ENCODE assay signal across 15 mouse cellular contexts in genomic region chr1:172486651-172487050, GRCm38 (mm10). TPM values are rescaled to one million over a fixed set of nuclear protein-coding genes. Genes with fewer than 3 reads are reported as not detected.
DNase-seq lines count a peak whose midpoint lies in the region; ATAC-seq lines count a peak whose summit lies in the region.
"Had no signal": no experiment of that assay in that cellular context is flagged by ENCODE, and none has a peak within 500 bp of the region (broad histone marks: within the 10 kb centered on the region; RNA-seq: fewer than 3 reads in every experiment).

No protein-coding gene starts in this region.

- no peak for DNase-seq in hindbrain, embryonic 10.5 days (ENCODE audit: low spot score)
- no peak for DNase-seq in limb, embryonic 11.5 days (ENCODE audit: low spot score)
- no peak for DNase-seq in T-cell, adult 2 months (ENCODE audit: low spot score)
- no peak for DNase-seq in thymus, postnatal 36 days
- no peak for DNase-seq in heart, adult 11 months
- DNase-seq: adrenal gland, adult 2 months; cerebellum, postnatal 25 days; gastrocnemius, postnatal 25 days; kidney, adult 18-20 months; liver, embryonic 13.5 days; lung, postnatal 14 days; right cerebral cortex, postnatal 14 days had no signal

- H3K27me3 ChIP-seq in embryonic facial prominence, embryonic 15.5 days: no peaks in the 10 kb centered on the region
- H3K27me3 ChIP-seq in hindbrain, embryonic 10.5 days (ENCODE audit: insufficient read depth, poor library complexity, severe bottlenecking): no peaks in the 10 kb centered on the region
- no peaks in the 10 kb centered on the region for H3K27me3 ChIP-seq in limb, embryonic 11.5 days (ENCODE audit: control insufficient read depth, insufficient read depth, low read length)
- H3K27me3 ChIP-seq in neural tube, embryonic 12.5 days (replicated peaks): no peaks in the 10 kb centered on the region

- 65% methylated on average over 5 of the region's 5 CpGs for WGBS in embryonic facial prominence, embryonic 15.5 days
- 57% methylated on average over 5 of the region's 5 CpGs for WGBS in hindbrain, embryonic 10.5 days
- WGBS in limb, embryonic 11.5 days: 82% methylated on average over 5 of the region's 5 CpGs
- WGBS in neural tube, embryonic 12.5 days: 24% methylated on average over 5 of the region's 5 CpGs

- H3K9ac ChIP-seq in embryonic facial prominence, embryonic 15.5 days: no peak overlapping the region
- H3K9ac ChIP-seq in limb, embryonic 11.5 days (ENCODE audit: low read length): no peak overlapping the region
- peak overlapping the region; percentile 75; the same call in 1 of the 2 replicates for H3K9ac ChIP-seq in neural tube, embryonic 12.5 days
- H3K9ac ChIP-seq: liver, embryonic 13.5 days had no signal

- H3K4me1 ChIP-seq in embryonic facial prominence, embryonic 15.5 days: peaks cover 65% of the 10 kb centered on the region
- peaks cover 72% of the 10 kb centered on the region for H3K4me1 ChIP-seq in hindbrain, embryonic 10.5 days (replicated peaks)
- H3K4me1 ChIP-seq in limb, embryonic 11.5 days (ENCODE audit: control insufficient read depth, insufficient read depth, low read length): peaks cover 42% of the 10 kb centered on the region
- peaks cover 62% of the 10 kb centered on the region for H3K4me1 ChIP-seq in neural tube, embryonic 12.5 days

- peak overlapping the region; percentile 74; the same call in 1 of the 2 replicates for H3K4me2 ChIP-seq in embryonic facial prominence, embryonic 15.5 days (replicated peaks)
- no peak overlapping the region for H3K4me2 ChIP-seq in limb, embryonic 11.5 days (ENCODE audit: low read depth, severe bottlenecking)
- peak overlapping the region; percentile 91 for H3K4me2 ChIP-seq in neural tube, embryonic 12.5 days (replicated peaks)
- H3K4me2 ChIP-seq: liver, embryonic 13.5 days had no signal

- H3K9me3 ChIP-seq in embryonic facial prominence, embryonic 15.5 days (replicated peaks): no peaks in the 10 kb centered on the region
- H3K9me3 ChIP-seq in hindbrain, embryonic 10.5 days: no peaks in the 10 kb centered on the region
- H3K9me3 ChIP-seq in limb, embryonic 11.5 days (ENCODE audit: control insufficient read depth, low read length): no peaks in the 10 kb centered on the region
- H3K9me3 ChIP-seq in neural tube, embryonic 12.5 days: no peaks in the 10 kb centered on the region
- H3K9me3 ChIP-seq: liver, embryonic 13.5 days had no signal

- H3K36me3 ChIP-seq in embryonic facial prominence, embryonic 15.5 days: 0 out of 2 replicates have a peak, but pooled peaks cover 4% of the 10 kb centered on the region
- H3K36me3 ChIP-seq in hindbrain, embryonic 10.5 days: peaks cover 59% of the 10 kb centered on the region
- H3K36me3 ChIP-seq in limb, embryonic 11.5 days (ENCODE audit: control insufficient read depth, insufficient read depth, low read length): peaks cover 5% of the 10 kb centered on the region; the same call in 1 of the 2 replicates
- H3K36me3 ChIP-seq in neural tube, embryonic 12.5 days: peaks cover 25% of the 10 kb centered on the region
- H3K36me3 ChIP-seq: liver, embryonic 13.5 days had no signal

- no peak overlapping the region for H3K4me3 ChIP-seq in embryonic facial prominence, embryonic 15.5 days (replicated peaks)
- peak overlapping the region; percentile 81 for H3K4me3 ChIP-seq in hindbrain, embryonic 10.5 days
- peak overlapping the region; percentile 9; the same call in 1 of the 2 replicates for H3K4me3 ChIP-seq in limb, embryonic 11.5 days (ENCODE audit: low read depth, low read length)
- H3K4me3 ChIP-seq in neural tube, embryonic 12.5 days: no peak overlapping the region
- H3K4me3 ChIP-seq: liver, embryonic 13.5 days; myocyte had no signal

- ATAC-seq in embryonic facial prominence, embryonic 15.5 days (ENCODE audit: insufficient number of reproducible peaks, low FRiP score, low TSS enrichment, low read depth): no peak
- no peak for ATAC-seq in limb, embryonic 11.5 days (ENCODE audit: insufficient number of reproducible peaks, low FRiP score, low TSS enrichment, low read depth)
- ATAC-seq in neural tube, embryonic 12.5 days (ENCODE audit: low FRiP score, low read depth): no peak

- 0 out of 2 replicates have a peak overlapping the region, but pooled peaks have one; percentile 28 for H3K27ac ChIP-seq in embryonic facial prominence, embryonic 15.5 days (replicated peaks)
- peak overlapping the region; percentile 86 for H3K27ac ChIP-seq in hindbrain, embryonic 10.5 days
- no peak overlapping the region for H3K27ac ChIP-seq in limb, embryonic 11.5 days (replicated peaks; ENCODE audit: low read depth, low read length)
- no peak overlapping the region for H3K27ac ChIP-seq in neural tube, embryonic 12.5 days
- H3K27ac ChIP-seq: liver, embryonic 13.5 days had no signal

RNA-seq across cellular contexts. Expression of gene Igsf9, which starts 5.1 kb away (rescaled TPM):
- 58.4 and 61.0 TPM in 2 replicates for polyA plus RNA-seq in embryonic facial prominence, embryonic 15.5 days (2015; fragmentation: Nextera tagmentation; extraction: Ambion mirVana)
- 74.1 and 76.0 TPM in 2 replicates for polyA plus RNA-seq in hindbrain, embryonic 10.5 days (2016; fragmentation: Nextera tagmentation; extraction: Ambion mirVana)
- 52.7 and 53.1 TPM in 2 replicates for polyA plus RNA-seq in limb, embryonic 11.5 days (2014; fragmentation: Nextera tagmentation; extraction: Ambion mirVana)
- 83.5 and 84.1 TPM in 2 replicates for polyA plus RNA-seq in neural tube, embryonic 12.5 days (2016; fragmentation: Nextera tagmentation; extraction: Ambion mirVana)

RNA-seq across cellular contexts. Expression of gene Slamf9, which starts 11.5 kb away (rescaled TPM):
- polyA plus RNA-seq in embryonic facial prominence, embryonic 15.5 days (2015; fragmentation: Nextera tagmentation; extraction: Ambion mirVana): 0.85 and 1.2 TPM in 2 replicates
- 0.16 TPM in 1 of 2 replicates, not detected in the other for polyA plus RNA-seq in hindbrain, embryonic 10.5 days (2016; fragmentation: Nextera tagmentation; extraction: Ambion mirVana)
- 0.25 TPM in 1 of 2 replicates, not detected in the other for polyA plus RNA-seq in limb, embryonic 11.5 days (2014; fragmentation: Nextera tagmentation; extraction: Ambion mirVana)
- 0.19 TPM in 1 of 2 replicates, not detected in the other for polyA plus RNA-seq in neural tube, embryonic 12.5 days (2016; fragmentation: Nextera tagmentation; extraction: Ambion mirVana)

RNA-seq across cellular contexts. Expression of gene Tagln2, which starts 13.2 kb away (rescaled TPM):
- 260 and 286 TPM in 2 replicates for polyA plus RNA-seq in embryonic facial prominence, embryonic 15.5 days (2015; fragmentation: Nextera tagmentation; extraction: Ambion mirVana)
- polyA plus RNA-seq in hindbrain, embryonic 10.5 days (2016; fragmentation: Nextera tagmentation; extraction: Ambion mirVana): 73.3 and 80.4 TPM in 2 replicates
- 53.6 and 56.0 TPM in 2 replicates for polyA plus RNA-seq in limb, embryonic 11.5 days (2014; fragmentation: Nextera tagmentation; extraction: Ambion mirVana)
- polyA plus RNA-seq in neural tube, embryonic 12.5 days (2016; fragmentation: Nextera tagmentation; extraction: Ambion mirVana): 105 and 131 TPM in 2 replicates

RNA-seq across cellular contexts. Expression of gene Cfap45, which starts 34.0 kb away (rescaled TPM):
- polyA plus RNA-seq in embryonic facial prominence, embryonic 15.5 days (2015; fragmentation: Nextera tagmentation; extraction: Ambion mirVana): 12.2 and 18.7 TPM in 2 replicates
- 2.4 and 3.6 TPM in 2 replicates for polyA plus RNA-seq in hindbrain, embryonic 10.5 days (2016; fragmentation: Nextera tagmentation; extraction: Ambion mirVana)
- 0.68 and 1.3 TPM in 2 replicates for polyA plus RNA-seq in limb, embryonic 11.5 days (2014; fragmentation: Nextera tagmentation; extraction: Ambion mirVana)
- 2.3 and 2.5 TPM in 2 replicates for polyA plus RNA-seq in neural tube, embryonic 12.5 days (2016; fragmentation: Nextera tagmentation; extraction: Ambion mirVana)
- polyA plus RNA-seq: myocyte had no signal

Comparison
In these comparisons a context has a peak if more than half of its experiments do, and no peak if none do; other contexts are left out.
1. H3K27ac ChIP-seq: peak in embryonic facial prominence, embryonic 15.5 days (single experiment) and hindbrain, embryonic 10.5 days (single experiment); none in limb, embryonic 11.5 days (single experiment) and neural tube, embryonic 12.5 days (single experiment).
2. H3K4me3 ChIP-seq: peak in hindbrain, embryonic 10.5 days (single experiment) and limb, embryonic 11.5 days (single experiment); none in embryonic facial prominence, embryonic 15.5 days (single experiment) and neural tube, embryonic 12.5 days (single experiment).